Mouse (Mus musculus): ENCODE results near the gene Coro7. TPM values are rescaled to one million over a fixed set of nuclear protein-coding genes. Genes with fewer than 3 reads are reported as not detected.

The Coro7 gene
- total RNA-seq, 2 experiments from 2014 or later: 78.6 to 96.5 TPM

Other genes starting within 250 kb of the Coro7 start
- 10 to 100 TPM; 13.9 to 16.7 TPM for gene Srl, start 138.0 kb downstream of the Coro7 start, total RNA-seq (2021)
- 1 to 10 TPM; 4.4 to 5.0 TPM for gene Tfap4, start 119.9 kb downstream of the Coro7 start, total RNA-seq (2021)
- 10 to 100 TPM; 15.4 to 16.2 TPM for gene Glis2, start 85.1 kb downstream of the Coro7 start, total RNA-seq (2021)
- 10 to 100 TPM; 76.3 to 82.6 TPM for gene Pam16, start 54.8 kb downstream of the Coro7 start, total RNA-seq (2021)
- 1 to 10 TPM; 6.0 TPM for gene Vasn, start 39.8 kb downstream of the Coro7 start, total RNA-seq (2021)
- 10 to 100 TPM; 62.5 to 71.8 TPM for gene Dnaja3, start 39.8 kb downstream of the Coro7 start, total RNA-seq (2021)
- gene Nmral1, start 39.6 kb upstream of the Coro7 start, total RNA-seq (2021): 10 to 100 TPM; 16.0 to 17.7 TPM
- 10 to 100 TPM; 87.7 to 98.0 TPM for gene Hmox2, start 46.6 kb upstream of the Coro7 start, total RNA-seq (2021)
- gene Cdip1, start 110.5 kb upstream of the Coro7 start, total RNA-seq (2021): 100 to 1,000 TPM; 237 to 239 TPM
- gene 4930562C15Rik, start 155.6 kb upstream of the Coro7 start, total RNA-seq (2021): not detected
- 100 to 1,000 TPM in 1 of 2 experiments, 10 to 100 TPM in 1; 93.5 to 103 TPM for gene Ubald1, start 200.5 kb upstream of the Coro7 start, total RNA-seq (2021)
- gene Mgrn1, start 206.5 kb upstream of the Coro7 start, total RNA-seq (2021): 100 to 1,000 TPM; 219 to 221 TPM

Measured in layer of hippocampus, postnatal 25 days (tissue).